Mouse (Mus musculus): ENCODE measurements at regions not wholly inside any gene's neighbourhood (a gene's known extent, or its start where the extent isn't known, plus 50 kb on each side); places are given as distances from the start of the nearest gene placed in this dataset.

- TF ChIP-seq CTCF (IDR thresholded peaks at IDR 0.05; ENCODE audit: low read depth) = no peak
- TF ChIP-seq EP300 (IDR thresholded peaks at IDR 0.05; ENCODE audit: low read depth) = no peak
Observed at GRCm38 (mm10) chr13:26404707-26405106, 365.3 kb downstream of the Hdgfl1 start.
